Mouse (Mus musculus) neural tube, embryonic 14.5 days (tissue): ENCODE results near the gene Arhgap22. TPM values are rescaled to one million over a fixed set of nuclear protein-coding genes. Genes with fewer than 3 reads are reported as not detected.

ENCODE experiments used
- ATAC-seq: fragments of 200-750 bp; cut with Nextera tagmentation; 2 replicates; pipeline ENCODE4 v1.8.0; 2017; ENCODE audit warnings: low read depth, mild to moderate bottlenecking, moderate TSS enrichment, moderate library complexity
- H3K27ac ChIP-seq: fragments of 300-500 bp; sonication (generic); 2 replicates; pipeline ENCODE4 v1.5.1; 2014; ENCODE audit warnings: low read depth, mild to moderate bottlenecking, control low read depth, low read length, moderate library complexity, mixed read lengths
- H3K27me3 ChIP-seq: fragments of 300-500 bp; sonication (generic); 2 replicates; pipeline ENCODE4 v1.6.1; 2014; ENCODE audit warnings: low read length; ENCODE audit not compliant: control insufficient read depth, insufficient read depth
- H3K36me3 ChIP-seq: fragments of 300-500 bp; sonication (generic); 2 replicates; pipeline ENCODE4 v1.6.1; 2014; ENCODE audit warnings: low read length, mixed read lengths; ENCODE audit not compliant: control insufficient read depth, insufficient read depth
- H3K4me1 ChIP-seq: fragments of 300-500 bp; sonication (generic); 2 replicates; pipeline ENCODE4 v1.6.1; 2014; ENCODE audit warnings: low read length; ENCODE audit not compliant: control insufficient read depth, insufficient read depth
- H3K4me2 ChIP-seq: fragments of 300-500 bp; sonication (generic); 2 replicates; pipeline ENCODE4 v1.6.1; 2014; ENCODE audit warnings: mild to moderate bottlenecking, low read depth, low read length, control low read depth
- H3K4me3 ChIP-seq: fragments of 300-500 bp; sonication (generic); 2 replicates; pipeline ENCODE4 v1.5.1; 2014; ENCODE audit warnings: low read depth, low read length, control low read depth, mixed read lengths
- H3K9ac ChIP-seq: fragments of 300-500 bp; sonication (generic); replicated peaks from 2 replicates; pipeline ENCODE4 v1.6.1; 2014; ENCODE audit warnings: low read depth, mild to moderate bottlenecking, control low read depth, low read length, mixed read lengths
- H3K9me3 ChIP-seq: fragments of 300-500 bp; sonication (generic); 2 replicates; pipeline ENCODE4 v1.6.1; 2016; ENCODE audit warnings: low read length; ENCODE audit not compliant: control insufficient read depth
- WGBS: fragments of 180-500 bp; shearing (Covaris S2); extraction: QIAGEN DNeasy Blood & Tissue Kit; methylation state at CpG from one replicate; pipeline ENCODE4 v1.1.7; 2014; 5-methylcytosine and 5-hydroxymethylcytosine counted together
- polyA plus RNA-seq: library from polyadenylated mRNA; unstranded; fragments of >200 nt; fragmentation: Nextera tagmentation; extraction: Ambion mirVana; gene quantifications from 2 replicates; pipeline ENCODE4 v1.2.1, GENCODE M21; 2014

Arhgap22 gene
- polyA plus RNA-seq, 1 experiment from 2014 or later: 1.5 TPM

- no peak overlapping the region for H3K9ac ChIP-seq
Observed at GRCm38 (mm10) chr14:33248741-33249140, 34.9 kb downstream of the Arhgap22 start.

GRCm38 (mm10) chr14:33250215-33250939 is 36.6 kb downstream of the Arhgap22 start:
- Histone ChIP-seq H3K27ac (no peak overlapping the region), H3K4me2 (peak overlapping the region; percentile 64), H3K4me3 (peak overlapping the region; percentile 32), H3K27me3 (peaks cover 3% of the 10 kb centered on the region; the same call in 1 of the 2 replicates), H3K9ac (no peak overlapping the region), H3K4me1 (peaks cover 8% of the 10 kb centered on the region; the same call in 1 of the 2 replicates), H3K36me3 (no peaks in the 10 kb centered on the region), H3K9me3 (no peaks in the 10 kb centered on the region)
- WGBS: 2% methylated on average over 30 of the region's 30 CpGs
- ATAC-seq: peak; percentile 58

More at GRCm38 (mm10) chr14:33248741-33249140, 34.9 kb downstream of the Arhgap22 start:
- H3K27ac ChIP-seq: no peak overlapping the region
- H3K4me2 ChIP-seq: no peak overlapping the region
- H3K27me3 ChIP-seq: peaks cover 3% of the 10 kb centered on the region; the same call in 1 of the 2 replicates
- H3K4me1 ChIP-seq: peaks cover 8% of the 10 kb centered on the region; the same call in 1 of the 2 replicates
- no peak overlapping the region for H3K4me3 ChIP-seq
- no peaks in the 10 kb centered on the region for H3K9me3 ChIP-seq
- ATAC-seq: no peak
- WGBS: 85% methylated on average over 5 of the region's 5 CpGs
- H3K36me3 ChIP-seq: no peaks in the 10 kb centered on the region

GRCm38 (mm10) chr14:33250956-33251745 is 37.3 kb downstream of the Arhgap22 start:
- Histone ChIP-seq H3K9ac (no peak overlapping the region), H3K9me3 (no peaks in the 10 kb centered on the region), H3K4me1 (peaks cover 8% of the 10 kb centered on the region; the same call in 1 of the 2 replicates), H3K27me3 (peaks cover 3% of the 10 kb centered on the region; the same call in 1 of the 2 replicates), H3K27ac (no peak overlapping the region), H3K4me2 (peak overlapping the region; percentile 64), H3K4me3 (peak overlapping the region; percentile 32), H3K36me3 (no peaks in the 10 kb centered on the region)
- 8% methylated on average over 13 of the region's 13 CpGs for WGBS
- ATAC-seq: no peak

GRCm38 (mm10) chr14:33258256-33258655 is 44.4 kb downstream of the Arhgap22 start:
- Histone ChIP-seq H3K27ac (no peak overlapping the region), H3K9ac (no peak overlapping the region), H3K4me3 (no peak overlapping the region), H3K4me2 (no peak overlapping the region), H3K36me3 (no peaks in the 10 kb centered on the region), H3K27me3 (no peaks in the 10 kb centered on the region), H3K9me3 (no peaks in the 10 kb centered on the region), H3K4me1 (peaks cover 4% of the 10 kb centered on the region; the same call in 1 of the 2 replicates)
- ATAC-seq: no peak
- 85% methylated on average over 5 of the region's 5 CpGs for WGBS

GRCm38 (mm10) chr14:33260131-33260530 is 46.3 kb downstream of the Arhgap22 start:
- H3K27me3 ChIP-seq: no peaks in the 10 kb centered on the region
- WGBS: 87% methylated on average over 6 of the region's 6 CpGs
- no peak overlapping the region for H3K27ac ChIP-seq
- H3K9ac ChIP-seq: no peak overlapping the region
- no peaks in the 10 kb centered on the region for H3K9me3 ChIP-seq
- H3K4me3 ChIP-seq: no peak overlapping the region
- no peak for ATAC-seq
- no peak overlapping the region for H3K4me2 ChIP-seq
- no peaks in the 10 kb centered on the region for H3K36me3 ChIP-seq
- peaks cover 4% of the 10 kb centered on the region; the same call in 1 of the 2 replicates for H3K4me1 ChIP-seq

- Histone ChIP-seq H3K9me3 (0 out of 2 replicates have a peak, but pooled peaks cover 3% of the 10 kb centered on the region), H3K4me1 (peaks cover 4% of the 10 kb centered on the region; the same call in 1 of the 2 replicates), H3K36me3 (no peaks in the 10 kb centered on the region), H3K4me3 (no peak overlapping the region), H3K9ac (no peak overlapping the region), H3K4me2 (no peak overlapping the region), H3K27ac (no peak overlapping the region), H3K27me3 (no peaks in the 10 kb centered on the region)
- no peak for ATAC-seq
- WGBS: 88% methylated on average over 13 of the region's 13 CpGs
Observed at GRCm38 (mm10) chr14:33264795-33265194, 51.0 kb downstream of the Arhgap22 start.

- ATAC-seq: no peak
- Histone ChIP-seq H3K9me3 (no peaks in the 10 kb centered on the region), H3K4me3 (no peak overlapping the region), H3K27ac (no peak overlapping the region), H3K9ac (no peak overlapping the region), H3K4me2 (no peak overlapping the region), H3K4me1 (no peaks in the 10 kb centered on the region), H3K27me3 (no peaks in the 10 kb centered on the region), H3K36me3 (no peaks in the 10 kb centered on the region)
- 96% methylated on average over 2 of the region's 2 CpGs for whole genome bisulfite sequencing
Observed at GRCm38 (mm10) chr14:33276240-33276639, 62.4 kb downstream of the Arhgap22 start.

GRCm38 (mm10) chr14:33278374-33278773 is 64.5 kb downstream of the Arhgap22 start:
- no peaks in the 10 kb centered on the region for H3K9me3 ChIP-seq
- ATAC-seq: no peak
- WGBS: 82% methylated on average over 2 of the region's 2 CpGs

GRCm38 (mm10) chr14:33280921-33281320 is 67.1 kb downstream of the Arhgap22 start:
- 89% methylated on average over 2 of the region's 2 CpGs for WGBS
- no peaks in the 10 kb centered on the region for H3K9me3 ChIP-seq
- no peak overlapping the region for H3K27ac ChIP-seq
- no peaks in the 10 kb centered on the region for H3K27me3 ChIP-seq
- H3K9ac ChIP-seq: no peak overlapping the region
- no peak overlapping the region for H3K4me2 ChIP-seq
- no peak for ATAC-seq
- H3K36me3 ChIP-seq: no peaks in the 10 kb centered on the region
- no peak overlapping the region for H3K4me3 ChIP-seq
- no peaks in the 10 kb centered on the region; the same call in 1 of the 2 replicates for H3K4me1 ChIP-seq

More at GRCm38 (mm10) chr14:33278374-33278773, 64.5 kb downstream of the Arhgap22 start:
- H3K27me3 ChIP-seq: no peaks in the 10 kb centered on the region
- no peak overlapping the region for H3K27ac ChIP-seq
- H3K4me3 ChIP-seq: no peak overlapping the region
- no peaks in the 10 kb centered on the region; the same call in 1 of the 2 replicates for H3K4me1 ChIP-seq
- no peak overlapping the region for H3K4me2 ChIP-seq
- H3K9ac ChIP-seq: no peak overlapping the region
- no peaks in the 10 kb centered on the region for H3K36me3 ChIP-seq
